Mouse (Mus musculus) C3H10T1/2 (cell line): Measurements from ENCODE around the gene Tldc1. TPM values are rescaled to one million over a fixed set of nuclear protein-coding genes. Genes with fewer than 3 reads are reported as not detected.

Experiments used
- polyA plus RNA-seq, 2 experiments: library from polyadenylated mRNA; unstranded; fragments of >200 nt; fragmentation: generic; extraction: Trizol; gene quantifications; one replicate each; pipeline ENCODE4 v1.2.1; 2012; ENCODE audit warnings: missing spikeins in 2 of 2

The Tldc1 gene
- 1 to 10 TPM; 5.4 to 9.2 TPM for polyA plus RNA-seq

GRCm38 (mm10) chr8:119778263-119778662, at the start of gene Tldc1:
Tldc1 (minus strand) TSS chr8:119778416.

Other genes starting within 250 kb of the Tldc1 start
- 100 to 1,000 TPM in 1 of 2 experiments, 10 to 100 TPM in 1; 18.3 to 106 TPM for gene Mbtps1, start 219.7 kb downstream of the Tldc1 start, polyA plus RNA-seq
- gene Hsdl1, start 203.2 kb downstream of the Tldc1 start, polyA plus RNA-seq: 10 to 100 TPM in 1 of 2 experiments, 1 to 10 TPM in 1; 5.9 to 13.4 TPM
- gene Dnaaf1, start 203.2 kb downstream of the Tldc1 start, polyA plus RNA-seq: under 1 TPM; 0.02 to 0.11 TPM
- 1 to 10 TPM; 4.8 to 9.1 TPM for gene Taf1c, start 173.2 kb downstream of the Tldc1 start, polyA plus RNA-seq
- not detected for gene Adad2, start 165.7 kb downstream of the Tldc1 start, polyA plus RNA-seq
- not detected for gene Kcng4, start 142.7 kb downstream of the Tldc1 start, polyA plus RNA-seq
- gene Wfdc1, start 112.1 kb downstream of the Tldc1 start, polyA plus RNA-seq: under 1 TPM; 0.02 to 0.04 TPM
- gene Atp2c2, start 78.4 kb downstream of the Tldc1 start, polyA plus RNA-seq: under 1 TPM; 0.02 to 0.25 TPM
- 100 to 1,000 TPM in 1 of 2 experiments, 10 to 100 TPM in 1; 44.9 to 128 TPM for gene Cotl1, start 62.1 kb upstream of the Tldc1 start, polyA plus RNA-seq
- 1 to 10 TPM; 1.9 to 7.7 TPM for gene Klhl36, start 83.8 kb upstream of the Tldc1 start, polyA plus RNA-seq
- gene Usp10, start 131.9 kb upstream of the Tldc1 start, polyA plus RNA-seq: 10 to 100 TPM; 66.0 to 78.8 TPM
- 1 to 10 TPM; 4.1 to 9.5 TPM for gene Gm20388, start 132.4 kb upstream of the Tldc1 start, polyA plus RNA-seq
- under 1 TPM; 0.09 to 0.24 TPM for gene Crispld2, start 214.0 kb upstream of the Tldc1 start, polyA plus RNA-seq